Mouse (Mus musculus): ENCODE data around the gene Mob4. TPM values are rescaled to one million over a fixed set of nuclear protein-coding genes. Genes with fewer than 3 reads are reported as not detected.

Gene Mob4
- 10.3 and 16.0 TPM in 2 replicates for polyA plus RNA-seq (2012; rRNA removed)

GRCm38 (mm10) chr1:55130943-55131401 lies at the start of gene Mob4:
Gene Mob4, plus strand, starts transcription at chr1:55131231.
- TF ChIP-seq CTCF (conservative IDR thresholded peaks at IDR 0.05; ENCODE audit: insufficient read depth, insufficient read length, low read depth, low read length), result no peak
- peak; percentile 27 for TF ChIP-seq POLR2A (IDR thresholded peaks at IDR 0.05; ENCODE audit: low read depth, low read length)
- H3K27ac ChIP-seq (ENCODE audit: insufficient read depth, low read depth, low read length), result peak within 1 kb of the TSS; percentile 94
- WGBS, result under 1% methylated on average over 41 of the region's 42 CpGs
- DNase-seq, result peak; percentile 96
- H3K4me3 ChIP-seq (ENCODE audit: insufficient read depth, low read depth, low read length), result peak within 1 kb of the TSS; percentile 99
- H3K27me3 ChIP-seq (replicated peaks; ENCODE audit: control insufficient read depth, insufficient read depth, low read length), result no peaks in the 10 kb centered on the region
- H3K4me1 ChIP-seq (ENCODE audit: control insufficient read depth, insufficient read depth, low read length), result peaks cover 9% of the 10 kb centered on the region
- H3K36me3 ChIP-seq (ENCODE audit: control insufficient read depth, insufficient read depth, low read length), result no peaks in the 10 kb centered on the region

GRCm38 (mm10) chr1:55082106-55082505 lies 48.9 kb upstream of the Mob4 start:
- 62% methylated on average over 1 of the region's 1 CpGs for WGBS
- Histone ChIP-seq H3K4me1 (ENCODE audit: control insufficient read depth, insufficient read depth, low read length) (peaks cover 2% of the 10 kb centered on the region; the same call in 1 of the 2 replicates), H3K4me3 (ENCODE audit: insufficient read depth, low read depth, low read length) (no peak overlapping the region), H3K27ac (ENCODE audit: insufficient read depth, low read depth, low read length) (no peak overlapping the region), H3K27me3 (replicated peaks; ENCODE audit: control insufficient read depth, insufficient read depth, low read length) (no peaks in the 10 kb centered on the region), H3K36me3 (ENCODE audit: control insufficient read depth, insufficient read depth, low read length) (peaks cover 15% of the 10 kb centered on the region)
- TF ChIP-seq POLR2A (IDR thresholded peaks at IDR 0.05; ENCODE audit: low read depth, low read length), result no peak
- no peak for TF ChIP-seq CTCF (conservative IDR thresholded peaks at IDR 0.05; ENCODE audit: insufficient read depth, insufficient read length, low read depth, low read length)
- no peak for DNase-seq

GRCm38 (mm10) chr1:55085781-55086366 lies 45.2 kb upstream of the Mob4 start:
- TF ChIP-seq CTCF (conservative IDR thresholded peaks at IDR 0.05; ENCODE audit: insufficient read depth, insufficient read length, low read depth, low read length) (no peak), POLR2A (IDR thresholded peaks at IDR 0.05; ENCODE audit: low read depth, low read length) (no peak)
- 51% methylated on average over 7 of the region's 7 CpGs for WGBS
- H3K4me1 ChIP-seq (ENCODE audit: control insufficient read depth, insufficient read depth, low read length), result peaks cover 2% of the 10 kb centered on the region; the same call in 1 of the 2 replicates
- no peak overlapping the region for H3K4me3 ChIP-seq (ENCODE audit: insufficient read depth, low read depth, low read length)
- no peak overlapping the region for H3K27ac ChIP-seq (ENCODE audit: insufficient read depth, low read depth, low read length)
- no peaks in the 10 kb centered on the region for H3K27me3 ChIP-seq (replicated peaks; ENCODE audit: control insufficient read depth, insufficient read depth, low read length)
- DNase-seq, result no peak
- peaks cover 9% of the 10 kb centered on the region; the same call in 1 of the 2 replicates for H3K36me3 ChIP-seq (ENCODE audit: control insufficient read depth, insufficient read depth, low read length)

- Histone ChIP-seq H3K27me3 (replicated peaks; ENCODE audit: control insufficient read depth, insufficient read depth, low read length) (no peaks in the 10 kb centered on the region), H3K27ac (ENCODE audit: insufficient read depth, low read depth, low read length) (peak overlapping the region; percentile 95), H3K4me1 (ENCODE audit: control insufficient read depth, insufficient read depth, low read length) (peaks cover 2% of the 10 kb centered on the region; the same call in 1 of the 2 replicates), H3K36me3 (ENCODE audit: control insufficient read depth, insufficient read depth, low read length) (peaks cover 6% of the 10 kb centered on the region; the same call in 1 of the 2 replicates), H3K4me3 (ENCODE audit: insufficient read depth, low read depth, low read length) (peak overlapping the region; percentile 93)
- TF ChIP-seq CTCF (conservative IDR thresholded peaks at IDR 0.05; ENCODE audit: insufficient read depth, insufficient read length, low read depth, low read length) (no peak), POLR2A (IDR thresholded peaks at IDR 0.05; ENCODE audit: low read depth, low read length) (no peak)
- 2% methylated on average over 13 of the region's 13 CpGs for WGBS
- DNase-seq, result peak; percentile 86
Measured at GRCm38 (mm10) chr1:55086868-55087400, 44.1 kb upstream of the Mob4 start.

GRCm38 (mm10) chr1:55087401-55087904 lies 43.6 kb upstream of the Mob4 start:
- H3K27ac ChIP-seq (ENCODE audit: insufficient read depth, low read depth, low read length), result peak overlapping the region; percentile 95
- TF ChIP-seq POLR2A (IDR thresholded peaks at IDR 0.05; ENCODE audit: low read depth, low read length), result peak; percentile 49
- TF ChIP-seq CTCF (conservative IDR thresholded peaks at IDR 0.05; ENCODE audit: insufficient read depth, insufficient read length, low read depth, low read length), result no peak
- H3K27me3 ChIP-seq (replicated peaks; ENCODE audit: control insufficient read depth, insufficient read depth, low read length), result no peaks in the 10 kb centered on the region
- H3K36me3 ChIP-seq (ENCODE audit: control insufficient read depth, insufficient read depth, low read length), result peaks cover 3% of the 10 kb centered on the region; the same call in 1 of the 2 replicates
- H3K4me3 ChIP-seq (ENCODE audit: insufficient read depth, low read depth, low read length), result peak overlapping the region; percentile 93
- peaks cover 2% of the 10 kb centered on the region; the same call in 1 of the 2 replicates for H3K4me1 ChIP-seq (ENCODE audit: control insufficient read depth, insufficient read depth, low read length)
- under 1% methylated on average over 52 of the region's 57 CpGs for WGBS
- DNase-seq, result no peak

- peak within 1 kb of the TSS; percentile 99 for H3K27ac ChIP-seq (ENCODE audit: insufficient read depth, low read depth, low read length)
- H3K36me3 ChIP-seq (ENCODE audit: control insufficient read depth, insufficient read depth, low read length), result no peaks in the 10 kb centered on the region; the same call in 1 of the 2 replicates
- peaks cover 2% of the 10 kb centered on the region; the same call in 1 of the 2 replicates for H3K4me1 ChIP-seq (ENCODE audit: control insufficient read depth, insufficient read depth, low read length)
- H3K4me3 ChIP-seq (ENCODE audit: insufficient read depth, low read depth, low read length), result peak within 1 kb of the TSS; percentile 93
- peak; percentile 99 for DNase-seq
- H3K27me3 ChIP-seq (replicated peaks; ENCODE audit: control insufficient read depth, insufficient read depth, low read length), result no peaks in the 10 kb centered on the region
- whole genome bisulfite sequencing, result 1% methylated on average over 67 of the region's 76 CpGs
- TF ChIP-seq CTCF (conservative IDR thresholded peaks at IDR 0.05; ENCODE audit: insufficient read depth, insufficient read length, low read depth, low read length), result no peak
- peak; percentile 72 for TF ChIP-seq POLR2A (IDR thresholded peaks at IDR 0.05; ENCODE audit: low read depth, low read length)
Measured at GRCm38 (mm10) chr1:55087932-55088610, 43.0 kb upstream of the Mob4 start, which contains the start of the genes Hspe1 and Hspd1. Gene Hspe1, plus strand, starts transcription at chr1:55088132. Gene Hspd1, minus strand, starts transcription at chr1:55088243.

Data from kidney, adult 2 months (tissue).